Mouse (Mus musculus): ENCODE measurements at regions not wholly inside any gene's neighbourhood (a gene's known extent, or its start where the extent isn't known, plus 50 kb on each side); places are given as distances from the start of the nearest gene placed in this dataset.
A peak's percentile ranks its signal among the peaks of the same experiment; 100 is the strongest.

DNA sequence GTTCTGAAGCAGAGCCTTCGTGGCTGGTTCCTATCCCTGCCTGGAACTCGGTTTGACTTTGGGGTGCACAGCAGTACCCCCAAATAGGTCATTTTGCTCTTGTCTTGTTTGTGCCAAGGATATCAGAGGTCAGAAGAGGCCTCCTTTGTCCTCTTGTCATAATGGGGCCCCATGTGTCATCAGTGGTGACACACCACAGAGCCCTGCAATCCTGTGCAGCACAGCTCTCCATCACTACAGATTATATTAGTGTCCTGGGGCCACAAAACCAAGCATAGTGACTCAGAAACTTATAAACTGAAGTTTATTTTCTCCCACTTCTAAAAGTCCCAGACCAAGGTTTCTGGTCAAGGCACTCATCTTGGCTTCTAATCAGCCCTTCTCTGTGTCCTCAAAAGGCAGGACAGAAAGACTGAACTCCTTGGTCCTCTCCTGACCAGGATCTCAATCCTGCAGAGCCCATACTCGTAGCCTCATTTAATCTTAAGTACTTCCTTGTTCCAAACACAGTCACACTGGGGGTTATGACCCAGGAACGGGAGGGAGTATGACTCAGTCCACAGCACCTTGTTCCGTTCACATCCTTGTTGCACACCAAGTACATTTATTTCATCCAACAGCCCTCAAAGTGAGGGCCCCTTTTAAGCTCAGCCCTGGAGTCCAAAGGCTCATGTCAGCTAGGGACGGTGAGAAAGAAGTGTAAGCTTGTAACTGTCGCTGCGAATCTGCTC, 63.2 kb upstream of the Sox13 start:
- Histone ChIP-seq H3K36me3 (ENCODE audit: control insufficient read depth, insufficient read depth, low read length) (no peaks in the 10 kb centered on the region), H3K4me3 (ENCODE audit: low read length) (no peak overlapping the region), H3K9me3 (ENCODE audit: control insufficient read depth, low read length) (no peaks in the 10 kb centered on the region), H3K9ac (ENCODE audit: low read depth, low read length) (no peak overlapping the region), H3K27ac (ENCODE audit: low read length) (no peak overlapping the region), H3K4me2 (ENCODE audit: low read depth, low read length) (no peak overlapping the region), H3K27me3 (replicated peaks; ENCODE audit: control insufficient read depth, insufficient read depth, low read length) (no peaks in the 10 kb centered on the region), H3K4me1 (ENCODE audit: control insufficient read depth, insufficient read depth, low read length) (peaks cover 13% of the 10 kb centered on the region)
- ATAC-seq, result peak; percentile 58
- 64% methylated on average over 8 of the region's 8 CpGs for WGBS

DNA sequence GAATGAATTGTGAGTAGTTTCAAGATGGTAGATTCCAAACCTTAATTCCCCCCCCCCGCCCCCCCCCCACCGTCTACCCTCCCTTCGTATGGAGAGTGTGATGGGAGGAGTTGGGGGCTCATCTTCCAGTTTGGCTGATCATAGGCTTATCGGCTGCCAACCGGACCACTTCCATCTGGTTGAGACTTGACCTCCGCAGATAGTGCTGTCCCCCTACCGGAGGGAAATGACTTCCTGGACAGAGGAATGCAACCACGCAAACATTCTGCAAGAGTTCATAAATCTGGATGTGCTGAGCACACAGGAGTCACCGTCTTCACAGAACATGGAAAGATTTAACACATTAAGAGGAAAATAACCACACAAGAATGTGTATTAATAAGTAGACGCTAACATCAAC, 62.2 kb upstream of the Sox13 start:
- Histone ChIP-seq H3K4me3 (ENCODE audit: low read length) (no peak overlapping the region), H3K9me3 (ENCODE audit: control insufficient read depth, low read length) (no peaks in the 10 kb centered on the region), H3K36me3 (ENCODE audit: control insufficient read depth, insufficient read depth, low read length) (no peaks in the 10 kb centered on the region), H3K4me2 (ENCODE audit: low read depth, low read length) (no peak overlapping the region), H3K27ac (ENCODE audit: low read length) (no peak overlapping the region), H3K9ac (ENCODE audit: low read depth, low read length) (no peak overlapping the region), H3K27me3 (replicated peaks; ENCODE audit: control insufficient read depth, insufficient read depth, low read length) (no peaks in the 10 kb centered on the region), H3K4me1 (ENCODE audit: control insufficient read depth, insufficient read depth, low read length) (peaks cover 10% of the 10 kb centered on the region)
- no peak for ATAC-seq
- WGBS, result 31% methylated on average over 10 of the region's 10 CpGs

DNA sequence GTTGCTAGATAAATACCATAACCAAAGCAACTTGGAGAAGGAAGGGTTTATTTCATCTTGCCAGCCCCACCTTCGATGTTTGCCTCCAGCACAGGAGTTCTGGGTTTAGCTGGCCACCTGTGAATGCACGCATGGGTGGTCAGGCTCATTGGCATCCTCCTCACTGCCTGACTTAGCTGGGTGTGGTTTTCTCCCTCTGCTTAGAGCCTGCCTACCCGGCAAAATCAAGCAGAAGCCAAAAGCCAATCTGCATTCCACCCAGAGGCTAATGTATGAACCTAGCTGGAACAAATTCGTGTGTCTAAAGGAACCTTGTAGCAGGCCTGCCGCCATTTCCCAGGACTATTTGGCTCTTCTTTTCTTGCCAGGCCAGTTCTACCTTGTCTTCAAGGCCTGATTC, 58.7 kb upstream of the Sox13 start:
- WGBS, result 53% methylated on average over 5 of the region's 5 CpGs
- ATAC-seq, result no peak
- Histone ChIP-seq H3K4me3 (ENCODE audit: low read length) (no peak overlapping the region), H3K27me3 (replicated peaks; ENCODE audit: control insufficient read depth, insufficient read depth, low read length) (no peaks in the 10 kb centered on the region), H3K27ac (ENCODE audit: low read length) (no peak overlapping the region), H3K9ac (ENCODE audit: low read depth, low read length) (no peak overlapping the region), H3K9me3 (ENCODE audit: control insufficient read depth, low read length) (no peaks in the 10 kb centered on the region), H3K4me1 (ENCODE audit: control insufficient read depth, insufficient read depth, low read length) (peaks cover 10% of the 10 kb centered on the region), H3K36me3 (ENCODE audit: control insufficient read depth, insufficient read depth, low read length) (no peaks in the 10 kb centered on the region), H3K4me2 (ENCODE audit: low read depth, low read length) (no peak overlapping the region)

DNA sequence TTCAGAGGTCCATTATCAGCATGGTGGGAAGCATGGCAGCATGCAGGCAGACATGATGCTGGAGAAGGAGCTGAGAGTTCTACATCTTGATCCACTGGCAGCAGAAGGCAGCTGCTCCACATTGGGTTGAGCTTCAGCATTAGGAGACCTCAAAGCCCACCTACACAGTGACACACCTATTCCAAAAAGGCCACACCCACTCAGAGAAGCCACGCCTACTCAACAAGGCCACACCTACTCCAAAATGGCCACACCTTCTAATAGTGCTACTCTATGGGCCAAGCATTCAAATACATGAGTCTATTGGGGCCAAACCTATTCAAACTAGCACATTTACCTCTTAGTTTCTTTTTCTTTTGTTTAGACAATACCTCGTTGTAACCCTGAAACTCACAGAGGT, 50.4 kb upstream of the Sox13 start:
- WGBS, result 61% methylated on average over 2 of the region's 2 CpGs

More for the DNA sequence above, 50.4 kb upstream of the Sox13 start:
- H3K36me3 ChIP-seq (ENCODE audit: control insufficient read depth, insufficient read depth, low read length), result no peaks in the 10 kb centered on the region
- peaks cover 10% of the 10 kb centered on the region; the same call in 1 of the 2 replicates for H3K4me1 ChIP-seq (ENCODE audit: control insufficient read depth, insufficient read depth, low read length)
- no peak for ATAC-seq
- H3K9ac ChIP-seq (ENCODE audit: low read depth, low read length), result no peak overlapping the region
- no peak overlapping the region for H3K4me2 ChIP-seq (ENCODE audit: low read depth, low read length)
- H3K27ac ChIP-seq (ENCODE audit: low read length), result no peak overlapping the region
- H3K9me3 ChIP-seq (ENCODE audit: control insufficient read depth, low read length), result no peaks in the 10 kb centered on the region
- H3K27me3 ChIP-seq (replicated peaks; ENCODE audit: control insufficient read depth, insufficient read depth, low read length), result no peaks in the 10 kb centered on the region
- H3K4me3 ChIP-seq (ENCODE audit: low read length), result no peak overlapping the region
